Mouse (Mus musculus): ENCODE results near the gene Rplp0.

The Rplp0 gene

GRCm38 (mm10) chr5:115586780-115587179, 27.5 kb downstream of the Rplp0 start:
- DNase-seq, result no peak

GRCm38 (mm10) chr5:115591028-115591427, 31.8 kb downstream of the Rplp0 start:
- DNase-seq, result no peak

GRCm38 (mm10) chr5:115591506-115591905, 32.2 kb downstream of the Rplp0 start:
- DNase-seq, result no peak

GRCm38 (mm10) chr5:115603561-115603960, 44.3 kb downstream of the Rplp0 start:
- no peak for DNase-seq

- DNase-seq, result no peak
Measured at GRCm38 (mm10) chr5:115611566-115611965, 52.3 kb downstream of the Rplp0 start.
